Mouse (Mus musculus) c-Kit-negative CD71-positive TER-119-positive erythroid progenitor cells, embryonic 14.5 days (primary cell): ENCODE results near the gene Rab14.

ENCODE experiments used
- DNase-seq: peaks from one replicate; pipeline ENCODE4 v3.0.0-alpha.2; 2013; ENCODE audit warnings: low read depth, low spot score

Gene Rab14

GRCm38 (mm10) chr2:35199971-35200897 is 686 bp downstream of the Rab14 start:
- DNase-seq: peak; percentile 40

GRCm38 (mm10) chr2:35199541-35199940 is 1.4 kb downstream of the Rab14 start:
- DNase-seq: peak; percentile 40

GRCm38 (mm10) chr2:35195626-35196544 is 5.0 kb downstream of the Rab14 start:
- no peak for DNase-seq

GRCm38 (mm10) chr2:35193976-35194375 is 6.9 kb downstream of the Rab14 start:
- DNase-seq: no peak

- no peak for DNase-seq
These were observed 12.0 kb downstream of the Rab14 start for GRCm38 (mm10) chr2:35188929-35189328.

GRCm38 (mm10) chr2:35183115-35183673 is 17.7 kb downstream of the Rab14 start:
- no peak for DNase-seq

- DNase-seq: no peak
These were observed 22.8 kb downstream of the Rab14 start for GRCm38 (mm10) chr2:35178153-35178552.

GRCm38 (mm10) chr2:35175281-35176065 is 25.4 kb downstream of the Rab14 start:
- no peak for DNase-seq

- no peak for DNase-seq
These were observed 26.8 kb downstream of the Rab14 start for GRCm38 (mm10) chr2:35174100-35174499.

GRCm38 (mm10) chr2:35173666-35174065 is 27.3 kb downstream of the Rab14 start:
- no peak for DNase-seq

GRCm38 (mm10) chr2:35172246-35172645 is 28.7 kb downstream of the Rab14 start:
- no peak for DNase-seq

GRCm38 (mm10) chr2:35171341-35171861 is 29.5 kb downstream of the Rab14 start:
- no peak for DNase-seq

- DNase-seq: no peak
These were observed 31.5 kb downstream of the Rab14 start for GRCm38 (mm10) chr2:35169452-35169851.

- no peak for DNase-seq
These were observed 34.1 kb downstream of the Rab14 start for GRCm38 (mm10) chr2:35166816-35167215.

GRCm38 (mm10) chr2:35165416-35165815 is 35.5 kb downstream of the Rab14 start:
- DNase-seq: no peak

- DNase-seq: no peak
These were observed 37.5 kb downstream of the Rab14 start for GRCm38 (mm10) chr2:35163396-35163795.

- no peak for DNase-seq
These were observed 39.0 kb downstream of the Rab14 start for GRCm38 (mm10) chr2:35161846-35162488.

- DNase-seq: no peak
These were observed 40.7 kb downstream of the Rab14 start for GRCm38 (mm10) chr2:35160206-35160605.

GRCm38 (mm10) chr2:35158358-35158757 is 42.6 kb downstream of the Rab14 start:
- DNase-seq: no peak

- no peak for DNase-seq
These were observed 43.1 kb downstream of the Rab14 start for GRCm38 (mm10) chr2:35157836-35158235.
